ENCODE assay signal across 25 mouse cellular contexts in the genomic region with DNA sequence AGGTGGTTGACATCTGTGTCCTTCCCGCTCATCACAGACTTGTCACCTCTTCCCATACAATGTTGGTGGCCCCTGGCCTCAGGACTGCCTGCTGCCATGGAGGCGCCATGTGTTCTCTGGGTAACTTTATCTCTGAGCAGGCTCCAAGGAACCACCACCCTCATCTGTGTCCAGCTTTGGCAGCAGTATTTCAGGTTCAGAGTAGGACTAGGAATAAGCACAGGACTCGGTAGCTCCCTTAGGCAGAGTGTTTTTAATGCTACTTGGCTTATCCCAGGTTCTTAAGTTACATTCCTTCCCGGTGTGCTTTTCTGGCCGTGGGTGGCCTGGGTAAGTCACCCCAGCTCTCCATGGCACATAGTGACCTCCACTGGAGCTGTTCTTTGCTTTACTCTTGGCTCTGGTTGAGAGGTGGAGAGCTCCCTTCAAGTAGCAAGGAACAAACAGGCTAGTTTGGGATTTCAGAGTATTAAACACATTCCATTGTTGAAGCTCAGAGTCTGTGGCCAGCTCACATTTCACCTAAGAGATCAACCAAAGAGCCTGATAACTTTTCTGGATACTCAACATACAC.
A peak's percentile ranks its signal among the peaks of the same experiment; 100 is the strongest.
DNase-seq lines count a peak whose midpoint lies in the region; ATAC-seq and TF ChIP-seq lines count a peak whose summit lies in the region.
"Had no signal": no experiment of that assay in that cellular context is flagged by ENCODE, and none has a peak within 500 bp of the region (broad histone marks: within the 10 kb centered on the region; RNA-seq: fewer than 3 reads in every experiment).

No protein-coding gene starts in this region.

- H3K4me3 ChIP-seq in gastrocnemius, adult 2 months, result no peak overlapping the region
- H3K4me3 ChIP-seq in lung, embryonic 16.5 days (ENCODE audit: low read length), result no peak overlapping the region
- H3K4me3 ChIP-seq in embryonic facial prominence, embryonic 15.5 days (replicated peaks), result no peak overlapping the region
- H3K4me3 ChIP-seq in limb, embryonic 12.5 days (replicated peaks), result no peak overlapping the region
- H3K4me3 ChIP-seq: heart, embryonic 13.5 days; kidney, embryonic 15.5 days; liver, embryonic 15.5 days; neural tube, embryonic 13.5 days had no signal

- TF ChIP-seq CTCF in gastrocnemius, adult 2 months (IDR thresholded peaks at IDR 0.05), result no peak

- WGBS in lung, embryonic 16.5 days, result 66% methylated on average over 5 of the region's 5 CpGs
- WGBS in embryonic facial prominence, embryonic 15.5 days, result 53% methylated on average over 5 of the region's 5 CpGs
- WGBS in limb, embryonic 12.5 days, result 49% methylated on average over 5 of the region's 5 CpGs

- no peak overlapping the region for H3K4me2 ChIP-seq in lung, embryonic 16.5 days (ENCODE audit: low read depth, low read length)
- no peak overlapping the region for H3K4me2 ChIP-seq in embryonic facial prominence, embryonic 15.5 days (replicated peaks)
- no peak overlapping the region for H3K4me2 ChIP-seq in limb, embryonic 12.5 days
- H3K4me2 ChIP-seq: heart, embryonic 13.5 days; kidney, embryonic 15.5 days; liver, embryonic 15.5 days; neural tube, embryonic 13.5 days had no signal

- H3K27me3 ChIP-seq in lung, embryonic 16.5 days (ENCODE audit: control insufficient read depth, insufficient read depth, low read depth, low read length), result no peaks in the 10 kb centered on the region
- no peaks in the 10 kb centered on the region for H3K27me3 ChIP-seq in embryonic facial prominence, embryonic 15.5 days
- H3K27me3 ChIP-seq in limb, embryonic 12.5 days, result no peaks in the 10 kb centered on the region
- H3K27me3 ChIP-seq: heart, embryonic 13.5 days; liver, embryonic 15.5 days had no signal

- H3K4me1 ChIP-seq in lung, embryonic 16.5 days (replicated peaks; ENCODE audit: control insufficient read depth, insufficient read depth, low read length), result peaks cover 5% of the 10 kb centered on the region; the same call in 1 of the 2 replicates
- H3K4me1 ChIP-seq in embryonic facial prominence, embryonic 15.5 days, result no peaks in the 10 kb centered on the region
- H3K4me1 ChIP-seq in limb, embryonic 12.5 days (replicated peaks), result peaks cover 25% of the 10 kb centered on the region
- H3K4me1 ChIP-seq: liver, embryonic 15.5 days had no signal

- no peak overlapping the region for H3K9ac ChIP-seq in lung, embryonic 16.5 days (ENCODE audit: low read length)
- H3K9ac ChIP-seq in embryonic facial prominence, embryonic 15.5 days, result no peak overlapping the region
- no peak overlapping the region for H3K9ac ChIP-seq in limb, embryonic 12.5 days (replicated peaks)
- H3K9ac ChIP-seq: heart, embryonic 13.5 days; kidney, embryonic 15.5 days; liver, embryonic 15.5 days; neural tube, embryonic 13.5 days had no signal

- no peaks in the 10 kb centered on the region for H3K36me3 ChIP-seq in lung, embryonic 16.5 days (ENCODE audit: control insufficient read depth, insufficient read depth, low read length)
- H3K36me3 ChIP-seq in embryonic facial prominence, embryonic 15.5 days, result no peaks in the 10 kb centered on the region
- no peaks in the 10 kb centered on the region for H3K36me3 ChIP-seq in limb, embryonic 12.5 days
- H3K36me3 ChIP-seq: heart, embryonic 13.5 days; kidney, embryonic 15.5 days; liver, embryonic 15.5 days; neural tube, embryonic 13.5 days had no signal

- peak; percentile 17 for DNase-seq in gastrocnemius, adult 2 months
- no peak for DNase-seq in gastrocnemius, postnatal 4 days (ENCODE audit: low spot score in 2 of 2)
- no peak for DNase-seq in lung, postnatal 14 days
- DNase-seq in frontal cortex, postnatal 10 days (ENCODE audit: low spot score in 2 of 2), result no peak
- DNase-seq in cerebellum, postnatal 36 days, result no peak
- DNase-seq: adrenal gland, postnatal 25 days; cerebellum, adult 9-10 months; heart, adult 18-20 months; heart, postnatal 14 days; left cerebral cortex, postnatal 4 days; midbrain, embryonic 14.5 days; retina, postnatal 1 day; right cerebral cortex, postnatal 25 days; spleen, adult 18-20 months had no signal

- ATAC-seq in lung, embryonic 16.5 days (ENCODE audit: low read depth), result peak; percentile 90
- ATAC-seq in embryonic facial prominence, embryonic 15.5 days (ENCODE audit: insufficient number of reproducible peaks, low FRiP score, low TSS enrichment, low read depth), result peak; percentile 19; the same call in 1 of the 2 replicates
- ATAC-seq in limb, embryonic 12.5 days (ENCODE audit: insufficient number of reproducible peaks, insufficient read depth, low FRiP score, low TSS enrichment, low read depth), result peak; percentile 71
- ATAC-seq: CD4-positive, CD25-positive, alpha-beta regulatory T cell, adult 4 months; forebrain, embryonic 14.5 days; hindbrain, postnatal 0 days; intestine, embryonic 16.5 days had no signal

- 0 out of 2 replicates have a peak overlapping the region, but pooled peaks have one; percentile 1 for H3K27ac ChIP-seq in gastrocnemius, adult 2 months
- peak overlapping the region; percentile 74 for H3K27ac ChIP-seq in lung, embryonic 16.5 days (ENCODE audit: low read length)
- H3K27ac ChIP-seq in embryonic facial prominence, embryonic 15.5 days (replicated peaks), result no peak overlapping the region
- peak overlapping the region; percentile 62; the same call in 1 of the 2 replicates for H3K27ac ChIP-seq in limb, embryonic 12.5 days
- H3K27ac ChIP-seq: heart, embryonic 13.5 days; hindbrain, postnatal 0 days; kidney, embryonic 15.5 days; liver, embryonic 15.5 days; neural tube, embryonic 13.5 days had no signal

- no peaks in the 10 kb centered on the region for H3K9me3 ChIP-seq in lung, embryonic 16.5 days (ENCODE audit: control insufficient read depth, low read length)
- no peaks in the 10 kb centered on the region for H3K9me3 ChIP-seq in embryonic facial prominence, embryonic 15.5 days (replicated peaks)
- H3K9me3 ChIP-seq in limb, embryonic 12.5 days, result no peaks in the 10 kb centered on the region
- H3K9me3 ChIP-seq: kidney, embryonic 15.5 days; liver, embryonic 15.5 days; neural tube, embryonic 13.5 days had no signal

- intact Hi-C loops in gastrocnemius, adult 2 months (cut with DNase I), result no loop called here

Comparison
In these comparisons a context has a peak if more than half of its experiments do, and no peak if none do; other contexts are left out.
1. ATAC-seq: peak in every context shown above with its lines; median percentile 90 in lung, embryonic 16.5 days; 71 in limb, embryonic 12.5 days; 19 in embryonic facial prominence, embryonic 15.5 days.